Mouse (Mus musculus): ENCODE measurements around the gene Rab5if.

DNA sequence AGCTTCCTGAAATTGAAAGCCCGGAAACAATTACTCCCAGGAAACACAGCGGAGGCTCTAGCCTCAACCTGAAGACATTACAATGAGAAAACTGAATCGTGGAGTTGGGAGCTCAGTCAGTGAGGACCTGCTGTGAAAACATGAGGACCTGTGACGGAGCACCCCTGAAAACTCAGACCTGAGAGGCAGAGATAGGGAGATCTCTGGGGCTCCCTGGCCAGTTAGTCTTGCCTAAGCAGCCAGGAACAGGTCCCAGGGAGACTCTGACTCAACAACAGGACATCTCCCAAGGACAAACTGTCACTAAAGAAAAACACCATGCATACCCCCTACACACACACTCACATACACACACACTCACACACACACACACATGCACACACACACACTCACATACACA is 35.4 kb downstream of the Rab5if start:
- no peak for TF ChIP-seq CTCF (conservative IDR thresholded peaks at IDR 0.05; ENCODE audit: low read length)
- TF ChIP-seq POU5F1 (IDR thresholded peaks at IDR 0.05; ENCODE audit: borderline replicate concordance, low read length): no peak
- TF ChIP-seq NANOG (IDR thresholded peaks at IDR 0.05; ENCODE audit: borderline replicate concordance, low read length): no peak

Data from E14TG2a.4 (cell line).